Mouse (Mus musculus): ENCODE data around the gene Grpel1.

Grpel1 gene

DNA sequence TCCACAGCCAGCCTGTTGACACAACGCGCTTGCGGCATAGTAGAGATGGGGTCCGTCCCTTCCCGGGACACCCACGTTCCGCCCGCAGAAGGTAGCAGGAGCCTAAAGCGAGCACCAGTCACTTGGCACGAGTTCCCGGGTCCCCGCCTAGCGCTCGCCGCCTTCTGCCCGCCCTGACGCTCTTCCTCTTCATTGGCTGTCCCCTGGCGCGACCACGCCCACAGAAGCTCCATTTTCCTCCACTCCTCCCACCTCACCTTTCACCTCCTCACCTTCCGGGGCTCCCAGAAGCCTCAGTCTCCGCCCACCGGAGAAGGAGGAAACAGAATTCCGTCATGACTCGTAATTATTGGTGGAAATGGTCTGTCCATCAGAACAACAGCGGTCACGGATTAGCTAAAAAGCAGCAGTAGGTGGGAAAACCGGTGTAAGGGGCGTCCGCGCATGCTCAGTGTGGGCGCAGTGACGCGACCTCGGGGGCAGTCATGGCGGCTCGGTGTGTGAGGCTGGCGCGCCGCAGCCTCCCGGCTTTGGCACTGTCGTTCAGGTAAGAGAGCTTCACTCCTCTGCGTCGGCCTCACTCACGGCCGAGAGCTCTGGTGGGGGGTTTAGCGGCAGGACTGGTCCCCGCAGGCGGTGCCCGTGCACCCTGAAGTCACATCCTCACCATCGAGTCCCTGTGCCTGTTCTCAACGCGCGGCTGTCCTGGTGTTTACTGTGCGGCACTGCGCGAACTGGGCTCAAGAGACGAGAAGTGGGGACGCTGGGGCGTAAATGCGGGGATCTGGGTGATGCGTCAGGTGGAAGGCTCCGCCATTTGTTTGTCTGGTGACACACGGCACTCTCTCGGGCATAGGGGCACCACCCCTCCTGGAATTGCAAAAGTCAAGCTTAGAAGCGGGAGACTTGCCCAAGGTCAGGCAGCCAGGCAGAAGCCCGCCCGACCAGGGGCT is at the start of gene Grpel1:
Gene Grpel1, plus strand, starts transcription at position 290 of the 953 bp plus-strand sequence.
- DNase-seq (ENCODE audit: low spot score): peak; percentile 99

DNA sequence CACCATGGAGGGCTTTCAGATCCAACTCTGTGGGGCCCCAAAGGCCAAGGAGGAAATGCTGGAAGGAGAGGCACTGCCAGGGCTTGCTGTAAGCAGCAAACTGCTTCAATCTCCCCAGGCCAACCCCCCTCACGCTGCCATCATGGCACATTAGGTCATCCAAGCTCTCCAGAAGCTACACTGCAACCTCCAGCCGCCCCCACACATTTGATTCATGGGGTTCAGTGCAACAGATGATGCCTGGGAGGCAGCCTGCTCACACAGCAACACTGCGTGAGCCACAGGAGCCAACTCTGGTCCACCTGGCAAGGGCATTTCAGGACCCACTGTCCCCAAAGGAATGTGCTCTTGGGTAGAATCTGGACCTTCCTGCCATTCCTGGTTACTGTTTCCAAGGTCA is 44.9 kb upstream of the Grpel1 start:
- DNase-seq (ENCODE audit: low spot score): no peak

DNA sequence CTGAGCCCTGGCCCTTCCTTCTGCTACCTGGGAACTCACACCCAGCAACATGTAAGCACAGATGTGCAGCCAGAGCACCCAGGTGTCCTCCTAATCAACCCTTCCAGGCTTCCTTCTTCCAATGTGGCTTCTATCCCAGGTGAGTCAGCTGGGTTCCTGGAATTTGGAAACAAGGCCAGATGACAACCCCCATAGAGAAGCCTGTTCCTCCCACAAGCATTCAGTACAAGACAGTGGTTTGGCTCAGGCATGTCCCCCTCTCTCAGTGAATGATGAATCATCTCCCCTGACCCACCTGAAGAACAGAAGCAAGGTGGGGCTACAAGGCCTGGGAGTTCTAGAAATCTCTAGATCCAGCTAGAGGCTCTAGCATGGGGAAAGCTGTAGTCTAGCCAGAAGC is 42.1 kb upstream of the Grpel1 start:
- DNase-seq (ENCODE audit: low spot score): no peak

DNA sequence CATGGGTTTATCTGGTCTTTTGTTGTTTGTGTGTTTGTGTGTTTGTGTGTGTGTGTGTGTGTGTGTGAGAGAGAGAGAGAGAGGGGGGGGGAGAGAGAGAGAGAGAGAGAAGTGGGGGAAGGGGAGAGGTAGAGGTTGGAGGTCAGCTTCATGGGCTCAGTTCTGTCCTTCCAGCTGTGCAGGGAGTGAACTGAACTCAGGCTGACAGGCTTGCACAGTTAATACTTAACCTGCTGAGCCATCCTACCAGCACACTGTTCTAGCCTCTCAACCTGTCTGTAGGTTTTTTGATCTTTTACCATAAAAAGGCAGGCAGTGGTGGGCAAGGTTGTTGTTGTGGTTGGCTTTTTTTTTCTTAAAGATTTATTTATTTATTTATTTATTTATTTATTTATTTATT is 40.1 kb upstream of the Grpel1 start:
- DNase-seq (ENCODE audit: low spot score): no peak

DNA sequence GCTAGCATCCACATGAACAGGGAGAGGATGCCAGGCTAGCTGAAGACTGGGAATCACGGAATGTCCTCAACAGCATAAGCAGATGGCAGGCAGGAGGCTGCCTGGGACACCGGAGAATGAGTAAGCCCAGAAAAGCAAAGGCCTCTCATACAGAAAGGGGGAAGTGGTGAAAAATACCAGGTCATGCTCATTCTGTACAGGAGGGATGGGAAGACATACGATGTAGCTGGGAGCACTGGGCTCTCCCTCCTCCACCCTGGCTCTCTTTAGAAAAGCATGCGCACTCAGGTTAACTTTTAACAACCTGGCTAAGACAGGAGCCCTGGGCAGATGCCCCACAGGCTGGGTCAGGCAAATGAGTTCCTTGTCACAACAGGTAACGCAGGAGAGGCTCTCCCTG is 38.4 kb upstream of the Grpel1 start:
- DNase-seq (ENCODE audit: low spot score): no peak

DNA sequence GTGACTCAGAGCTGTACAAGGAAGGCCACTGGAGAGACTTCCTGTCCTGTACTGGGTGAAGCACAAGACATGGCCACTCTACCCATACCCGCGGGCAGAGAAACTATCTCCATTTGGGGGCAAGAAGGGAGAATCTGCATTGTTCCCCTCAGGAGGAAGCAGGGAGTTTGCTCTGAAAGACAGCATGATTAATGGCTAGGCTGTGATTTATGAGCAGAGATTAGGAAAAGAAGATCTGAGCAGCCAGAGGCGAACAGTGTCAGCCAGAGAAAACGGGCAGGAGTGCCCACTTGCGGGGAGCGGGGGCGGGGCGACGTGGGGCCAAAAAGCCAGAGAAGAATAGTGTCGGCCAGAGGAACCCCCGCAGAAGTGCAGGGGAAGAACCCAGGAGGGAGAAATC is 37.0 kb upstream of the Grpel1 start:
- no peak for DNase-seq (ENCODE audit: low spot score)

DNA sequence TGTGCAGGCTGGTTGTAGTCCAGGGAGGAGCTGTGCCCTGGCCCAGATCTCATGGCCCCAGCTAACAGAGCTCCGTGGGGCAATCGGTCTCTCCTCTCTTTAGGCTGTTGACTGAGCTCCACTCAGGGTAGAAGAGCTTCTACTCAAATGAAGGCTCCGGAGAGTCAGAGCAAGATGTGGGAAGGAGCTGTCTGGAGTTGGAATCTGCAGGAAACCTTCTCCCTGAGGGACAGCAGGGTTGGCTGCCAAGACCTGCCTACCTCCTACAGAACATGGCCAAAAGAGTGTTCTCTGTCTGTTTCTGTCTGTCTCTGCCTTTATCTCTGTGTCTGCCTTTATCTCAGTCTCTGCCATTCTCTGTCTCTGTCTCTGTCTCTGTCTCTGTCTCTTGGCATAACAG is 35.2 kb upstream of the Grpel1 start:
- no peak for DNase-seq (ENCODE audit: low spot score)

DNA sequence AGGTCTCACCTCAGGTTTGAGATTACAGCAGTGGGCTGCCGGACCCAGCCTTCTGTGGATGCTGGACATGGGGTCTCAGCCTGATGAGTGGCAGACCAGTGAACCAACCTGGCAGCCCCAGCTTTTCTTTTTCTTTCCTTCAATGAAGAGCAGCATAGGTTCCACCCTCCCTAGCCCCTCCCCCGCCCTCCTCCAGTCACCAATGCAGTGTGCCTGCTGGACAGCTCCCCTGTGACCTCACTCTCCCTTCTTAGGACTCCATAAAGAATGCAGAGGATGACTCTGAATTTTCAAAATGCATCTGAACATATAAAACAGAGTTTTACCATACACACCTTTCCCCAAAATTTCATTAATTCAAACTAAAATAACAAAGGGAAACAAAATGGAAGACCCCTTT is 33.1 kb upstream of the Grpel1 start:
- no peak for DNase-seq (ENCODE audit: low spot score)

DNA sequence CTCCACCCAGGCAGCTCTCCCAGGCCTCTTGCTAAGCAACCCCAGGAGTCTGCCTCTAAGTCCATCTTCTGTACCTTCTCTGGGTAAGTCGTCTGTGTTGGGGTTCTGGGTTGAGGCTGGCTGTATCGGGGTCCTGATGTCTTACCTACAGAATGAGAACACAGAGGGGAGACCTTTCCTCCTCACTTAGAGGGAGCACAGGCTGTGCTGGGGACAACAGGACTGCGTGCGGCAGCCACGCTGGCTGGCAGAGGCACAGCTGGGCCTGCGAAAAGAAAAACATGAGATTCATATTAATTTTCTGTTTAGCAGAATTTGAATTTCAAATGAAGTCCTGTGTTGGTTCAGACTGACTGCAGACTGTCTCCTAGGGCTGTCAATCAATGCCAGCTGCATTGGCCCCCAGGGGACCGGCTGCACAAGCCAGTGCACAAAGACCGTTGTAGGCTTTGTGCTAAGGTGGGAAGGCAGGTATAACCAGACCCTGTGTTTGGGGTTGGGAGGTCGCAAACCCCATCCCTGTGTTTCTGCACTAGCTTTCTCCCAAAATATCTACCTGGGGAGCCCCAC is 30.3 kb upstream of the Grpel1 start:
- no peak for DNase-seq (ENCODE audit: low spot score)

DNA sequence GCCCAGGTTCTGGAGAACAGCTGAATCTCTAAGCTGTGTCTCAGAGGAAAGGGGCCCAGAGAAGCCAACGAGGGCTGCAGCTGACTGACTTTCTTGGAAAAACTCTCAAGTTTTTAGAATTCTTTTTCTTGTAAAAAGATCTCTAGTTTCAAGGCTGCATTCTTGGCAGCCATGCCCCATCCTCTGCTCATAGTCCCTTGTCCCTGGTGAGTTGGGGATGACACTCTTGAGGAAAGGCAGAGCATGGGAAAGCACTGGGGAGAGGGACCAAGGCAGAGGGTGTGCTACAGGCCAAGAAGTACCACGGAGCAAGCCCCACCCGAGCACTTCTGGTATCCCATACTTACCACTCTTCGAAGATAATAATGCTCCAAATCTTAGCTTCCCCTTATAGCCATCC is 27.9 kb upstream of the Grpel1 start:
- no peak for DNase-seq (ENCODE audit: low spot score)

DNA sequence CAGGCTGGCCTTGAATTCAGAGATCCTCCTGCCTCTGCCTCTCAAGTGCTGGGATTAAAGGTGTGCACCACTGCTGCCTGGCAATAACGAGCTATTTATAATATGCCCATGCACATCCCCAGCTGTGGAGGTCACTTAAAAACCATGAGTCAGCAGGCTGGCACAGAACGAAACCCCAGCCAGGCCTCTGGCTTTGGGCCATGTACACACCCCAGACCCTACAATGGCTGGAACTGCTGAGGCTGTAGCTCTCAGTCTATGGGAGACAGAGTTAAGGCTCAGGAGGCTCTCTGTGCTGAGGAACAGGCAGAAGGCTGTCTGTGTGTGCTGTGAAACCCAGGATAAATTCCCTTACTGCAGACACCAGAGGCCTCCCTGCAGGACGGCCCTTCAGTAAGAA is 24.1 kb upstream of the Grpel1 start:
- no peak for DNase-seq (ENCODE audit: low spot score)

DNA sequence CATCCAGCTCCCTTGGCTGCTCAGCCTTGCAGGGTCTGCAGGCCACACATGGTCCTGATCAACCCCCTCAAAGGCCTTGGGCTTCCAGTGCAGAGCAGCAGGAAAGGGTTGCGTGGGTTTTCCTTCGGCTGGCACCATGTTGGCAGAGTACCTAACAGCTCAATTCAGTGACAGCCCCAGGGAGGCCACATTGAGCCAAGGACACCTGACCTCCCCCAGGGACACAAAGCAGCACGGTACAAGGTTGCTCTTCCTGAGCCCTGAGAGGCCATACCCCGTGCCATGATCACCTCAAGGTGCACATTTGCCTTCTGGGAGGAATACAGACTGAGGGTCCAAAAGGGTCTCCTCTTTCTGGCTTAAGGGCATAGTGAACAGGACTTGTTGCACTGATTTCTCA is 20.2 kb upstream of the Grpel1 start:
- DNase-seq (ENCODE audit: low spot score): no peak

DNA sequence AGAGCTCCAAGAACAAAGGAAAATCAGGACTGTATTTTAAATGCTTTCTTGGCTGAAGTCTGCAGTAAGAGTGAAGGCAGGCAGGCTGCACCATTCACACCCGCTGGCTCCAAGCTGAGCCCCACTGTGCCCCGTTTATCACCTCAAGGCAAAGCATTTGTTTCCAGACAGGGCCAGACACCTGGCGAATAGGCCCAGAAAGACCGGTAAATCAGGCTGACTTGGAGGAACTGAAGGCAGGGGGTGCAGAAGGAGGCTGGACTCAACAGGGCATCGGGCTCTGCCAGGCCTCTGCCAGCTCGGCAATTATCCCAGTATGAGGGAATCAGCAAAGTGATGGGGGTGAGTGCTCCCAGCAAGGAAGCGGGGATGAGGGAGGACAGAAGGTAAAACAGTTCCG is 19.8 kb upstream of the Grpel1 start:
- DNase-seq (ENCODE audit: low spot score): no peak

DNA sequence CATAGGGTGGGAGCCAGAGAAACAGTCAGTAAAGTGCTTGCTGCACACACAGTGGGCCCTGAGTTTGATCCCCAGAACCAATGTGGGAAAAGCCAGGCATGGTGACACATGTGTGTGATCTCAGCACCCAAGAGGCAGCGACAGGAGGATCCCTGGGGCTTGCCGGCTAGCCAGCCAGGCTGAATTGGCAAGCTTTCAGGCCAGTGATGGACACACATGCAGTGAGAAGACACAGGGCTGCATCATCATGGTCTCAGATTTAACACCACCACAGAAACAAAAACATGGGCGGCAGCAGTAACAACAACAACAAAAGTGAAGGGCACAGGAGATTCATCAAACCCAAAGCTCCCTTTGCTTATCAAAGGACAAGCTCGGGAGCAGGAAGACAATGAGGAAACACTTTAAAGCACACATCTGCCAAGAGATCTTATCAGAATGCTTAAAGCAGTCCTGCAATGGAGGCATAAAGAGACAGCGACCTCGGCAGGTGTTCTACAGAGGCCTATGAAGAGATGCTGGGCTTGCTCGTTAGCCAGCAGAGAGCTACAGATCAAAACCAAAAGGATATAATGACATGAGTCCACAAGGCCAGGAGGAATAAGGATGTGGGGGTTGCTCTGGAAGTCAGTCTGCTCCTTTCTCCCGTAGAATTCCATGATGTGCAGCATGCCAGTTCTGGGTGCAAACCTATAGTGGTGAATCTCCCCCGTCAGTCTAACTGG is 18.5 kb upstream of the Grpel1 start:
- peak; percentile 46 for DNase-seq (ENCODE audit: low spot score)

DNA sequence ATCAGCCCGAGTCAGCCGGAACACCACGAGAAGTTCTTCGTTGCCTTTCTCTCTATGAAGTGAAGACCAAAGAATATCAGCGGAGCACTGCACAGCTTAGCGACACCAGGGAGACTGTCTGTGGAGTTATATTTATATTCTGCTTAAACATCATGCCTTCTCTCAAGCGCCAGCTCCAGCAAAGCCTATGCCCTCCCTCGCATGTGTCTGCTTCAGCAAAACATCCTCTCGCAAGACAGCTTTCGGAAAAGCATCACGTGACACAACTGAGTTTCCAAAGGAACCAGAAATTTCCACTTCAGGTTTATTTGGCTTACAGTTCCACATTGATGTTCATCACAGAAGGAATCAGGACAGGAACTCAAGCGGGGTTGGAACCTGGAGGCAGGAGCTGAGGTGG is 16.9 kb upstream of the Grpel1 start:
- DNase-seq (ENCODE audit: low spot score): no peak

DNA sequence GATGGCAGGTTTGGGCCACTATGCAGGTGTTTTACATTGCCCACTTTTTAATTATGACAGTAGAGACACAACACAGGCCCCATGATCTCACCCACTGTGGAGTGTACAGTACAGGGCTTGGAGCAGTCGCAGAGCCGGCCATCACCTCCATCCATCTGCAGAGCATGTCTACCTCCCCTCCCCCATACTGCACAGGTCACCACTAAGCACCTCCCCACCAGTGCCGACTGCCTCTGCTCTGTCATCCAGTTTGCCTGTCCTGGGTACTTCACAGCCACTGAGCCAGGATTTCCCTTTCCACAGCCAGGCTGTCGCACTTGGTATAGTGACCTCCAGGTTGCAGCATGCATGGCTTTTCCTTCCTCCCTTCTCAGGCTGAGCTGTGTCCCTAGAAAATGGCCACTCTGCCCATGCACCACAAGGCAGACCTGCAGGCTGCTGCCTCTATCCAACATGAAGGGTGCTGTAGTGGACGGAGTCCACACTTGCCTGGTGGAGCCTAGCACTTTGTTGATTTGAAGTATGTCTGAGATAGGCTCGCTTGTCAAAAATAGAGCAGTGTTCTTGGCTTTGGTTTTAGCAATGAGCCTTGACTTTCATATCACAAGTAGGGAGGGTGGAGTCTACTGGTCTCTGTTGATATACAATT is 15.0 kb upstream of the Grpel1 start:
- DNase-seq (ENCODE audit: low spot score): no peak

DNA sequence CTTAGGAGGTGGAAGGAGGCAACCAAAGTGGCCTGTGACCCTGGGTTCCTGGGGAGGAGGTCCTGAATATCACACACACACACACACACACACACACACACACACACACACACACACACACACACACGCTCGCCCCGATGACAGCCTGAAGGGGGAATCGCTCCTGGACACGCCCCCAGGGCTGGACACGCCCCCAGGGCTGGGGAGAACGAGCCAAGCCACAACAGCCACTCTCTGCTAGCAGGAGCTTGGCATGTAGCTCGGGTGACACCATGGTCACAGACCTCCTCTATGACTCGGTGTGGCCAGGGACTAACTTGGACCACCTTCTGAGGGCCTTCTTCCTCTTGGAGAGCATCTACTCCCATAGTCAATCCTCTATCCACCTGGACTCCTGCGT is 13.7 kb upstream of the Grpel1 start:
- DNase-seq (ENCODE audit: low spot score): no peak

DNA sequence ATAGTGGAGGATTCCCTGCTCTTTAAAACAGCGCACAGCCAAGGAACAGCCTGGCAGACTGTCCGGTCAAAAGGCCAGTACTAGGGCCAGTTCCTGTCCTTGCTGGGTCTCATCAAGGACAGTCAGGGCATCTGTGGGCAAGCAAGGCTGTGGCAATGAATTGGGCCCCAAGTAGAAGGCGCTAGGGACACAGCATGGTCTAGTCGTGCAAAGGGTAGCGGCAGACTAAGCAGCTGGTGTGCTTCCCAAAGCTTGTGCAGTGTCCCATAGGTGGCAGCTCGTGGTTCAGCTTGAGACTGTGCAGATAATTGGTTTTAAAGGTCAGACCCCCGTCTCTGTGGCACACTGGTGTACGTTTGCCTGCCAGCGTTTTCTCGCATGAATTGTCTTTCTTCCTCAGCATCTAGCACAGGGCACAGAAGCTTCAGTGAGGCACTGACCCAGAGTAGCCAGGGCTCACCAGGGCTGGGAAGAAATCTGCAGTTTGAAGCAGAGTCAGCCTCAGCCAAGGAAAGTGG is 12.9 kb upstream of the Grpel1 start:
- DNase-seq (ENCODE audit: low spot score): no peak

DNA sequence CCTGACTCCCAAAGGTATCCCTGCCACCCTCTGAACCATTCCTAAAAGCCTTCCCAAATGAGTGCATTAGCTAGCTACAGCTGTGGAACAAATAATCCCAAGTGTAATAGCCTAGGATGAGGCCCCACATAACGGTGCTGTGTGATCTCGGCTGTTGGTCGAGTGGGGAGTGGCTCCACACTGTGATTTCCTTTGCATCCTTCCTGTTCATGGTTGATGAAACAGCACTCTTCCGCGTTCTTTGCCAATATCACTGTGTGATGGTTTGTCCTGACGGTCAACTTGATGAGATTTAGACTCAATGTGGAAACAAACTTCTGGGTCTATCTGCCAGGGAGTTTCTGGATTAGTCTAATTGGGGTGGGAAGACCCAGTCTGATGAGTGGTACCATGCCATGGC is 12.0 kb upstream of the Grpel1 start:
- no peak for DNase-seq (ENCODE audit: low spot score)

DNA sequence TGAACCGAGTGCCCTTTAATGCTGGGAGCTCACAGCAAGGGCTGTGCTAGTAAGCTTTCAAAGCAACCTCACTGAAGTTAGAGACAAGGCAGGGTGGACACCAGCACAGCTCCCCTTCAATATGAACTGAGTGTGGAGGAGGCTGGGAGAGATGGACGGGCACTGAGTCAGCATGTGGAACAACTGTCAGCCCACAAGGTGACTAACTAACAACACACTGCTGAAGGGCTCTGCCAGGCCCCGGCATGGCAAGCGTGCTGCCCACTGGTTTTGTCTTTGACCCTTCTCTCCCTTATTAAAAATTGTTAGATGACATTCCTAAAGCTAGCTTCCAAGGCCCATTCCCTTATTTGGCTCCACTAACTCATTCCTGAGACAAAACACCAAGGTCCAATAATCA is 7.1 kb upstream of the Grpel1 start:
- no peak for DNase-seq (ENCODE audit: low spot score)

DNA sequence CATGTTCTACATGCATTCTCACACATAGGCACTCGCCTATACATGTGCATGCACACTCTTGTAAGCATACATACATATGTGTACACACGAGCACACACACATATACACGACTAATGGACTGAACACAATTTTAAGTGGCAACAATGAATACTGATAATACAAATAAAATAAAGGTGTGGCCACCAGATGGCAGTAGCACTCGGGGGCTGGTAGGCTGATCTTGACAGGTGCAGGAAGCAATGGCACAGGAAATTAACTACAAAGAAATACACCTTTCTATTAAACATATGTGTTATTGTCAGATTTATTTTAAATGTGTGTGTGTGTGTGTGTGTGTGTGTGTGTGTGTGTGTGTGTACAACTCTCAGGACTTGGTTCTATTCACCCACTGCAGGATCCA is 5.9 kb upstream of the Grpel1 start:
- peak; percentile 58 for DNase-seq (ENCODE audit: low spot score)

DNA sequence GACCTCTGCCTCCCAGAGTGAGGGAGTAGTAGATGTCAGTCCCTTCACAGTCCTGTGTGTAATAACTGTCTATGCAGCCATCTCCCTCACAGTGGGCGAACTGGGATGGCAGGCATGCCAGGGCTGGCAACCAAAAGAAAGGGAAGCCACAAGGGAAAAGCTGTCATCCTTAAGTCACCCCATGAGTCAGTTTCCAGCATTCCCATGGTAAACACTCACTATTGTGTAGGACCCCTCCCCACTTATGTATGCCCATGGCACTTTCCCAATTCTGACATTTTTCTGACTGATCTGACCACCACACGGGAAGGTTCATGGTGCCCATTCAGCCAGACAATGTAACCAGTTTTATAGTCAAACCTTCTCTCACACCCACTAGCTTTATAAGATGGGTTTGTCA is 4.1 kb upstream of the Grpel1 start:
- DNase-seq (ENCODE audit: low spot score): no peak
